Mouse (Mus musculus): Measurements from ENCODE around the gene Sema3e.

GRCm38 (mm10) chr5:14025205-14026124 lies at the start of gene Sema3e:
- no peak for TF ChIP-seq CTCF (IDR thresholded peaks at IDR 0.05; ENCODE audit: low read depth)
- no peak for TF ChIP-seq EP300 (IDR thresholded peaks at IDR 0.05; ENCODE audit: low read depth)

All from liver, embryonic 14.5 days (tissue).